Mouse (Mus musculus) C2C12 (cell line): ENCODE results near the gene Bckdha.

Source experiments
- CTCF ChIP-seq: IDR thresholded peaks from one replicate; pipeline ENCODE4 v1.5.1; 2011; ENCODE audit not compliant: control insufficient read depth, insufficient read depth, insufficient read length
- MAX ChIP-seq: IDR thresholded peaks from one replicate; pipeline ENCODE4 v1.6.1; 2011; ENCODE audit warnings: mild to moderate bottlenecking, control low read depth
- MYOG ChIP-seq: IDR thresholded peaks from one replicate; pipeline ENCODE4 v1.6.1; 2011; ENCODE audit not compliant: control insufficient read depth, insufficient read length; ENCODE audit errors: extremely low read depth
- USF1 ChIP-seq: IDR thresholded peaks from one replicate; pipeline ENCODE4 v1.6.1; 2011; ENCODE audit warnings: low read depth, mild to moderate bottlenecking, control low read depth, moderate library complexity

- TF ChIP-seq CTCF: no peak
- no peak for TF ChIP-seq MAX
- no peak for TF ChIP-seq USF1
- no peak for TF ChIP-seq MYOG
These were observed 7.5 kb downstream of the Bckdha start for GRCm38 (mm10) chr7:25651281-25651680.
